Mouse (Mus musculus) heart, adult 8-10 months (tissue): ENCODE measurements around the gene Tnfsf11. TPM values are rescaled to one million over a fixed set of nuclear protein-coding genes. Genes with fewer than 3 reads are reported as not detected.

ENCODE experiments used
- DNase-seq: peaks from one replicate; pipeline ENCODE4 v3.0.0; 2022; ENCODE audit warnings: low spot score
- microRNA-seq: library from miRNA; unstranded; fragments of <30 nt; microRNA quantifications from one replicate; pipeline ENCODE4 v1.2.0, GENCODE M21; 2022
- total RNA-seq, 4 experiments: library from RNA; stranded (reverse); gene quantifications; 2 replicates each; pipeline ENCODE4 v1.2.4; 2022

The Tnfsf11 gene
- total RNA-seq, 4 experiments from 2014 or later: not detected

- peak; percentile 40 for DNase-seq
Observed at GRCm38 (mm10) chr14:78287906-78288800, 19.7 kb downstream of the Tnfsf11 start.

- no peak for DNase-seq
Observed at GRCm38 (mm10) chr14:78286011-78286548, 21.8 kb downstream of the Tnfsf11 start.

- no peak for DNase-seq
Observed at GRCm38 (mm10) chr14:78282490-78282889, 25.4 kb downstream of the Tnfsf11 start.

GRCm38 (mm10) chr14:78276395-78276930, 31.4 kb downstream of the Tnfsf11 start:
- DNase-seq: no peak

GRCm38 (mm10) chr14:78274851-78275250, 33.0 kb downstream of the Tnfsf11 start:
- DNase-seq: no peak

GRCm38 (mm10) chr14:78274146-78274545, 33.7 kb downstream of the Tnfsf11 start:
- no peak for DNase-seq

- DNase-seq: no peak
Observed at GRCm38 (mm10) chr14:78273571-78273970, 34.3 kb downstream of the Tnfsf11 start.

- DNase-seq: no peak
Observed at GRCm38 (mm10) chr14:78264876-78265275, 43.0 kb downstream of the Tnfsf11 start.

GRCm38 (mm10) chr14:78262596-78262995, 45.2 kb downstream of the Tnfsf11 start:
- DNase-seq: no peak

- DNase-seq: no peak
Observed at GRCm38 (mm10) chr14:78261246-78261645, 46.6 kb downstream of the Tnfsf11 start.

GRCm38 (mm10) chr14:78254017-78254416, 53.8 kb downstream of the Tnfsf11 start:
- no peak for DNase-seq

GRCm38 (mm10) chr14:78246601-78247000, 61.2 kb downstream of the Tnfsf11 start:
- DNase-seq: no peak

GRCm38 (mm10) chr14:78244811-78245210, 63.0 kb downstream of the Tnfsf11 start:
- DNase-seq: no peak

GRCm38 (mm10) chr14:78239346-78239745, 68.5 kb downstream of the Tnfsf11 start:
- no peak for DNase-seq

- DNase-seq: no peak
Observed at GRCm38 (mm10) chr14:78237238-78237637, 70.6 kb downstream of the Tnfsf11 start.

GRCm38 (mm10) chr14:78236144-78236543, 71.7 kb downstream of the Tnfsf11 start:
- DNase-seq: peak; percentile 11

GRCm38 (mm10) chr14:78235296-78235695, 72.5 kb downstream of the Tnfsf11 start:
- DNase-seq: no peak

GRCm38 (mm10) chr14:78229012-78229411, 78.8 kb downstream of the Tnfsf11 start:
- no peak for DNase-seq

Small RNA genes within 50 kb of the gene (microRNA-seq; reads per million reads assigned to microRNA genes)
- not detected for gene Gm23652

Other genes starting within 250 kb of the Tnfsf11 start
- gene Fam216b, start 219.0 kb downstream of the Tnfsf11 start, total RNA-seq: not detected
- gene Akap11, start 228.8 kb upstream of the Tnfsf11 start, total RNA-seq: 10 to 100 TPM; 34.5 to 47.1 (median 36.8) TPM